Mouse (Mus musculus) megakaryocyte, embryonic 14.5 days (primary cell): ENCODE results near the gene Lsmem1.

Experiments
- FLI1 ChIP-seq: IDR thresholded peaks from 2 replicates; pipeline ENCODE4 v1.6.1; 2012; ENCODE audit warnings: low read length, inconsistent platforms, mixed read lengths
- GATA1 ChIP-seq: IDR thresholded peaks from 3 replicates; pipeline ENCODE4 v1.6.1; 2012; ENCODE audit warnings: mixed read lengths, low read length, inconsistent platforms, borderline replicate concordance

DNA sequence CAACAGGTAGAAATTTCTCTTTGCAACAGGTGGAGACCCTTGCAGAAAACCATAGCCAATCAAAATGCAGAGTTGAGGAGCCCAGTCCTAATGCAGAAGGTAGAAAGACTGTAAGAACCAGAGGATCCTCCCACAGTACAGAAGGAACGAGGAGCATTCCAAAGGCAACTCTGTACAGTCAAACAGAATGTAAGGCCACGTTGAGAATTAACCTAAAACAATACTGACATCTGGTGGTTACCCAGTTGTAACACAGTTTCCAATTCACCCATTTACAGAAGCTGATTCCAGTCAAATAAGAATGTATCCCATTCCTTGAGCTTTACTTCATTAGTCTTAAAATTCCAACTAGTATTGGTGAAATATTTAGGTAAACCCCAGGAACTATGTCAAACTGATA lies 34.7 kb downstream of the Lsmem1 start:
- TF ChIP-seq FLI1 (no peak), GATA1 (no peak)
